Mouse (Mus musculus): ENCODE results near the gene Mybphl. TPM values are rescaled to one million over a fixed set of nuclear protein-coding genes. Genes with fewer than 3 reads are reported as not detected.
A peak's percentile ranks its signal among the peaks of the same experiment; 100 is the strongest.

Mybphl gene
- polyA plus RNA-seq, 1 experiment from 2014 or later: not detected

DNA sequence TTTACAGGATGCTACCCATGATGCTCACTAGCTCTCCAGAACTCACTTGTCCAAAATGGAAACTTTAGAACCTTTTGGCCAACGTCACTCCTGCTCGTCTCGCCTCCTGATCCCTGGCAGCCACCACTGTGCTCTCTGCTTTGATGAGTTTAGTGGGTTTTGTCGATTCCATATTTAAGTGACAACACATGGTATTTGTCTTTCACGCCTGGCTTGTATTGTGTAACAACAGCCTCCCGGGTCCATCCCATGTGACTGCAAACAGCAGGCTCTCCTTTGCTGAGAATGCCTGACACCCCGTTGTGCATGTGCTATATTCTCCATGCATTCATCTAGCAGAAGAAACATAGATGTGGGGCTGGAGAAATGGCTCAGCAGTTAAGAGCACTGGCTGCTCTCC lies 22.5 kb upstream of the Mybphl start:
- H3K27ac ChIP-seq: no peak overlapping the region

DNA sequence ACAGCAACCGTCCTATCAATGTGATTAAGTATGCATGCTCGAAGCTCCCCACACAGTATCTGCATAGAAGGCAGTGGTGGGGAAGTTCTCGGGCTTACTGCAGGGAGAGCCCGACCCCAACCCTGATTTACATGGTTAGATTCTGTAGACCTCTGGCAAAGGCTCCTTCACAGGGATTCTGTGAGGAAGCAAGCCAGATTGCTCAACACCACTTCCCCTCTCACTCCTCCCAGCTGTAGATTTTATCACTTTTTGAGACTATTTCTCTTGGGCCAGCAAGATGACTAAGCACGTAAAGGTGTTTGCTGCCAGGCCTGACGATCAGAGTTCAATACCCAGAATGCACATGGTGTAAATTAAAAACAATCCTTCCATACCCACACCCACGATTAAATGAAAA lies 18.9 kb upstream of the Mybphl start:
- 88% methylated on average over 7 of the region's 7 CpGs for WGBS
- H3K27ac ChIP-seq: no peak overlapping the region
- H3K9me3 ChIP-seq: no peaks in the 10 kb centered on the region
- H3K27me3 ChIP-seq (replicated peaks): no peaks in the 10 kb centered on the region
- H3K4me2 ChIP-seq (replicated peaks): no peak overlapping the region
- H3K4me1 ChIP-seq (replicated peaks): no peaks in the 10 kb centered on the region
- H3K4me3 ChIP-seq (replicated peaks): no peak overlapping the region
- 0 out of 2 replicates have a peak, but pooled peaks cover 3% of the 10 kb centered on the region for H3K36me3 ChIP-seq
- no peak overlapping the region for H3K9ac ChIP-seq
- no peak for ATAC-seq

More for the DNA sequence above, 22.5 kb upstream of the Mybphl start:
- Histone ChIP-seq H3K4me2 (replicated peaks) (no peak overlapping the region), H3K27me3 (replicated peaks) (no peaks in the 10 kb centered on the region), H3K4me3 (replicated peaks) (no peak overlapping the region), H3K36me3 (peaks cover 7% of the 10 kb centered on the region; the same call in 1 of the 2 replicates), H3K4me1 (replicated peaks) (no peaks in the 10 kb centered on the region), H3K9me3 (no peaks in the 10 kb centered on the region), H3K9ac (no peak overlapping the region)
- 88% methylated on average over 7 of the region's 7 CpGs for WGBS
- no peak for ATAC-seq

DNA sequence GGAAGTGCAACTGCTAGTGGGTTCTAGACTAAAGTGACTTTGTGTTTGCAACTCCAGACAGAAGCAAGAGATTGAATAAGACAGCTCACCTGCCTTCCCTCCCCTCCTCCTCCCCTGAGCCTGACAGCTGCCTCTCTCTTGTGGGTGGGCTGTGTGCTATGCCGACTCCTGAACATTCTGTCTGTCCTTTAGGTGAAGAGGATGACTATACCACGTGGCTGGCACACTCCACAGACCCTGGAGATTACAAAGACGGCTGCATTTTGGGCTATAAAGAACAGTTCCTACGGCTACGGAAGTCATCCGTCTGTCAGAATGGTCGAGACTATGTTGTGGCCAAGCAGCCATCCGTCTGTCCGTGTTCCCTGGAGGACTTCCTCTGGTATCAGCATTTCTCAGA lies 16.3 kb upstream of the Mybphl start:
- 78% methylated on average over 9 of the region's 9 CpGs for WGBS
- ATAC-seq: no peak
- Histone ChIP-seq H3K27me3 (replicated peaks) (no peaks in the 10 kb centered on the region), H3K9ac (no peak overlapping the region), H3K4me3 (replicated peaks) (no peak overlapping the region), H3K4me2 (replicated peaks) (no peak overlapping the region), H3K4me1 (replicated peaks) (no peaks in the 10 kb centered on the region), H3K36me3 (peaks cover 3% of the 10 kb centered on the region; the same call in 1 of the 2 replicates), H3K9me3 (no peaks in the 10 kb centered on the region), H3K27ac (no peak overlapping the region)

DNA sequence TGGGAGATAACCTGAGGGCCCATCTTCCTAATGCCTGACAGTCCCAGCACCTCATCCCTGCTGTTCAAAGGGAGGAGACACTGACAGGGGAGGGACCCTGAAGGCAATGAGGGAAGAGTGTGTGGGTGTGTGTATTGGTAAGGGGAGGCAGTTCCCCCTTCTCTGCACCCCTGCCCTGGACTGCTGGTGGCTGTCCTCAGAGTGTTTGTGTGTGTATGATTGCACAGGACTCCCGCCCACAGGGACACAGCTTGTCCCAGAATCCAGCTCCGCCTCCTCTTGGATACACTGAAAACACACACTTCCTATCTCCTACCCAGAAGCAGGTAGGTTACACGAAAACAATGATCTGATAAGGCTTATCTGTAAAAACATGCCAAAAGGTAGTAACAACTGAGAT lies 9.5 kb upstream of the Mybphl start:
- Histone ChIP-seq H3K9ac (no peak overlapping the region), H3K4me2 (replicated peaks) (no peak overlapping the region), H3K4me1 (replicated peaks) (no peaks in the 10 kb centered on the region), H3K9me3 (no peaks in the 10 kb centered on the region), H3K36me3 (peaks cover 6% of the 10 kb centered on the region; the same call in 1 of the 2 replicates), H3K4me3 (replicated peaks) (no peak overlapping the region), H3K27ac (no peak overlapping the region), H3K27me3 (replicated peaks) (no peaks in the 10 kb centered on the region)
- no peak for ATAC-seq
- 88% methylated on average over 3 of the region's 3 CpGs for WGBS

DNA sequence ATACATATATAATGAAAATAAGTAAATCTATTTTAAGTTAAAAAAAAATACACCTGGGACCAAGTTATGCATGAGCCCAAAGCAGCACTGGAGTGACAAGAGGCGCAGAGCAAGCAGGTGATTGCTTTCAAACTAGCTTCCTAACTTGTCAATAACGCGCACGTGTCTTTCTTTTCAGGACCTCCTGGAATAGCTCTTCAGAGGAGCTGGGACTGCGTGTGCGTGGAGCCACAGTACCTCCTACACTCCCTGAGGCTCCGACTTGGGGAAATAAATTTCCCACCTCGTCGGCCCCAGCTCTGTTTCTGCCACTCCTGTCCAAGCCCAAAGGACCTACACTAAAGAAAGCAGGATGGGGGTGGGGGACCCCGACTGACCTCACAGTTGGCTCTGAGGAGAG lies 7.7 kb upstream of the Mybphl start:
- Histone ChIP-seq H3K4me3 (replicated peaks) (no peak overlapping the region), H3K9ac (no peak overlapping the region), H3K27ac (no peak overlapping the region), H3K36me3 (peaks cover 6% of the 10 kb centered on the region; the same call in 1 of the 2 replicates), H3K4me1 (replicated peaks) (peaks cover 4% of the 10 kb centered on the region), H3K4me2 (replicated peaks) (no peak overlapping the region), H3K27me3 (replicated peaks) (no peaks in the 10 kb centered on the region), H3K9me3 (no peaks in the 10 kb centered on the region)
- no peak for ATAC-seq
- 86% methylated on average over 10 of the region's 10 CpGs for WGBS

DNA sequence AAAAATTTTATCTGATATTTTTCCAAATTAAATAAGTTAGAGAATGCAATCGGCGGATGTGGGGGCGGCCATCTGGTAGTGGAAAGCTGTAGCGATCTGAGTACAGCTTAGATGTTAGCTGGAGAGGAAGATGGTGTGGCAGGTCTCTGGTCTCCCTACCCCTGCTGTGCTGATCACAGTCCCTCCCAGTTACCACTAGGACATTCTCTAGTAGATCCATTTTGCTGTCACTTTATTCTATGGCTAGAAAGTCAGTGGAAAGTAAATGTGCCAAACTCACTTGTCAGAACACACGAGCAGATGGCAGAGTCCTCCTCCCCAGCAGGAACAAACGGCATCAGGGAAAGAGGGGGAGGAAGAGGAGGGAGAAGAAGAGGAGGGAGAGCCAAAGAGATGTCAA lies 6.3 kb upstream of the Mybphl start:
- H3K4me3 ChIP-seq (replicated peaks): no peak overlapping the region
- no peaks in the 10 kb centered on the region for H3K9me3 ChIP-seq
- 0 out of 2 replicates have a peak, but pooled peaks cover 6% of the 10 kb centered on the region for H3K36me3 ChIP-seq
- H3K4me1 ChIP-seq (replicated peaks): peaks cover 4% of the 10 kb centered on the region
- ATAC-seq: no peak
- H3K4me2 ChIP-seq (replicated peaks): no peak overlapping the region
- no peak overlapping the region for H3K9ac ChIP-seq
- no peaks in the 10 kb centered on the region for H3K27me3 ChIP-seq (replicated peaks)
- WGBS: 77% methylated on average over 6 of the region's 6 CpGs
- H3K27ac ChIP-seq: no peak overlapping the region

DNA sequence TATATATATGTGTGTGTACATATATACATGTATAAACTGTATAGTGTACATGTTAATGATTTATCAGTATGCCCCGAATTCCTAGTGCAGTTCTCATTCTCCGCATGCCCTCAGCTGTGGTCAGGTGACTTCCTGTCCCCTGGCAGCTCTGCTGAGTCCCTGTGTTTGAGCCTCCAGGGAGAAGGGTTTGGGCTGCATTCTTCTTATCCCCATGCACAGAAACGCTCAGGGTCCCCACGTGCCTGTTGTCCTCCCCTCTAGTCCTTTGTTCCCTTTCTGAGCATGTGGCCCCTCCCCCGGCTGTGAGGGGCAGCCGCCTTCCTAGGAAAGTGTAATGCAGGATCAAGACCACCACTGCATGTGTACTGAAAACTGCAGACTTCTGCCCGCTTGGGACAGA lies 3.8 kb upstream of the Mybphl start:
- Histone ChIP-seq H3K4me1 (replicated peaks) (peaks cover 7% of the 10 kb centered on the region), H3K4me3 (replicated peaks) (no peak overlapping the region), H3K27ac (no peak overlapping the region), H3K9me3 (no peaks in the 10 kb centered on the region), H3K36me3 (no peaks in the 10 kb centered on the region), H3K9ac (no peak overlapping the region), H3K4me2 (replicated peaks) (no peak overlapping the region), H3K27me3 (replicated peaks) (no peaks in the 10 kb centered on the region)
- WGBS: 19% methylated on average over 7 of the region's 7 CpGs
- ATAC-seq: no peak

DNA sequence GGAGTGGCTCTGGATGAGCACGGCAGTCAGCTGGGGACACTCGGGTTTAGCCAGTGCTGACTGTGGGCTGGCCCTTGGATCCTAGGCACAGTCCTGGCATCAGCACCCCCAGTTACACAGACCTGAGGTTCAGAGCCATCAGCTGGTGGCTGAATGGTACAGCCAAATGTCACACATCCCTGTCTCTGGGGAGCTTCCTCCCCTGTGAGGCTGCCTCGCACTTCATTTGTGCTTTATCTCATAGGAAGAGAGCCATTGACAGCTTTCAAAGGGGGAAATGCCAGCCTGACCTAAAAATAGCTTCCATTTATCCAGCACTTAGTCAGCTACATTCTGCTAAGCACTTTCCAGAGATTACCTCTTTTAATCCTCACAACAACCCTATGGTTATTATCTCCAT lies 1.1 kb upstream of the Mybphl start:
- Histone ChIP-seq H3K36me3 (no peaks in the 10 kb centered on the region), H3K27ac (no peak overlapping the region), H3K4me3 (replicated peaks) (no peak overlapping the region), H3K27me3 (replicated peaks) (no peaks in the 10 kb centered on the region), H3K9ac (no peak overlapping the region), H3K4me2 (replicated peaks) (no peak overlapping the region), H3K4me1 (replicated peaks) (peaks cover 11% of the 10 kb centered on the region), H3K9me3 (no peaks in the 10 kb centered on the region)
- WGBS: 77% methylated on average over 3 of the region's 3 CpGs
- ATAC-seq: no peak

DNA sequence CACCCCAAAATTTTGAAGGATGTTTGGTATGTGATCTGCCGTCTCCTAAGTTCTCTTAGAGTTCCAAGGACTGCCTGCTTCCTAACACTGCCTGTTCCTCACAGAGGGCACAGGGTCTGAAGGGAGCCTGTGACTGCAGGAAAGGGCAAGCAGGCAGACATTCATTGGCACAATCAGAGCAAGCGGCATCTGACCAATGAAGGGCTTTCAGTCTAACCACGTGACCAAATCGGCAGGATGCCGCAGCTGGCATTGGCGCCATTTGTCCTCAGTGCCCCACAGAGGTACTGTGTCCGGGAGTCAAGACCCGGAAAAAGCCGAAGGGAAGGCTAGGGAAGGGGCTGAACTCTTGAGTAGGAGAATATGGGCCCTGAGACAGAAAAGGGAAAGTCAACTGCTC lies 2.5 kb downstream of the Mybphl start:
- Histone ChIP-seq H3K27ac (no peak overlapping the region), H3K4me1 (replicated peaks) (peaks cover 7% of the 10 kb centered on the region; the same call in 1 of the 2 replicates), H3K9ac (no peak overlapping the region), H3K4me3 (replicated peaks) (no peak overlapping the region), H3K9me3 (no peaks in the 10 kb centered on the region), H3K36me3 (no peaks in the 10 kb centered on the region), H3K4me2 (replicated peaks) (no peak overlapping the region; the same call in 1 of the 2 replicates), H3K27me3 (replicated peaks) (no peaks in the 10 kb centered on the region)
- WGBS: 58% methylated on average over 9 of the region's 9 CpGs
- ATAC-seq: no peak

DNA sequence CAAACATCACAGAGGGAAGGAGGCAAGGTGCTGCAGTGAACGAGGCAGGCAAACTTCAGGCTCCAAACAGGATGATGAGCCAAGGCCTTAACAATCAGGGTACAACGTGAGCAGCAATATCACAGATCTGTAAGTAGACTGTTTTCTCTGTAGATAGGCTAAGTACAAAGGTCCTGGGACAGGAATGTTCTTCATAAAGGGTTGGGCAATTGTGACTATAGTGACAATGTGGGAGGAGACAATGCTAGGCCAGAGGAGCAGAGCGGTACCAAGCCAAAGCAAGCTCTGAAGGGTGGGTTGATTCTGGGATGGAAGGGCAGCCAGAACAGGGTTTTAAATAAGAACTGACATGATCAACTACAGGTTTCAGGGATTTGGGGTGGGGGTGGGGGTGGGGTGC lies 3.1 kb downstream of the Mybphl start:
- H3K27me3 ChIP-seq (replicated peaks): no peaks in the 10 kb centered on the region
- WGBS: 69% methylated on average over 3 of the region's 3 CpGs
- no peak overlapping the region for H3K4me2 ChIP-seq (replicated peaks)
- peaks cover 7% of the 10 kb centered on the region; the same call in 1 of the 2 replicates for H3K4me1 ChIP-seq (replicated peaks)
- H3K9me3 ChIP-seq: no peaks in the 10 kb centered on the region
- no peak overlapping the region for H3K4me3 ChIP-seq (replicated peaks)
- no peaks in the 10 kb centered on the region for H3K36me3 ChIP-seq
- peak; percentile 86 for ATAC-seq
- no peak overlapping the region for H3K27ac ChIP-seq
- no peak overlapping the region for H3K9ac ChIP-seq

DNA sequence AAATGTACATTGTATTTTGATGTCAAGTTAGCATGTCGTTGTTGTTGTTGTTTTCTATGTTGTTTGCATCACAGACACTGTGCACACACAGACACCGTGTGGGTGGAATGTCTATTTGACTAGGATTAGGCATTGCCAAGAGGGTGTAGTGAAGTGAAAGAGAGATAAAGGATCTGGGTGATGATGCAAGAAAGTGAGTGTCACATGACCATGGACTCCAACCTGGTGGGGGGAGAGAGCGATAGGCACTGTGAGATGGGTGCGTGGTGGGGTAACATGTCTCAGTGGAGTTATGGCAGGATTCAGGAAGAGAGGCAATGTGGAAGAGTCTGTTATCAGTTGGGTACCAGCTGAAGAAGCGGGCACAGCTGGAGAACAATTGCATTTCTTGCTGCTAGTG lies 4.0 kb downstream of the Mybphl start:
- WGBS: 76% methylated on average over 5 of the region's 5 CpGs
- H3K4me2 ChIP-seq (replicated peaks): no peak overlapping the region
- no peak overlapping the region for H3K27ac ChIP-seq
- H3K4me3 ChIP-seq (replicated peaks): no peak overlapping the region
- H3K9ac ChIP-seq: no peak overlapping the region
- peak; percentile 12; the same call in 1 of the 2 replicates for ATAC-seq
- H3K36me3 ChIP-seq: no peaks in the 10 kb centered on the region
- no peaks in the 10 kb centered on the region for H3K27me3 ChIP-seq (replicated peaks)
- H3K4me1 ChIP-seq (replicated peaks): peaks cover 7% of the 10 kb centered on the region; the same call in 1 of the 2 replicates
- no peaks in the 10 kb centered on the region for H3K9me3 ChIP-seq

DNA sequence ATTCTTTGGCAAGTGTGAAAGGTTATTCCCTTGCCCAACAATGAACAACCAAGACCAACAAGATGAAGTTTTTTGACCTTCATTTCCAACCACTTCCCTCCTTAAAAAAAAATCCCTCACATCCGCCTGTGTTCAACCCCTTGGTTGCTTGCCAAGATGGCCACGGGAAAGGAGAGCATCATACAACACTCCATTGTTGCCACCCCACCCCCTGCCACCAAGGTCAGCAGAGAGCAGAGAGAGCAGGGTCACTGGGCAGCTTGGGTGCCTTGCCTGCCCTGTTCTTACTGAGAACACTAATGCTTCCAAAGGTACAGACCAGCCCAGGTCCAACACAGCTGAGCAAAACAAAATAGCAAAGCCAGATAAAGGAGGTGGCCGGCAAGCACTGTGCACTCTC lies 7.6 kb downstream of the Mybphl start:
- H3K27ac ChIP-seq: no peak overlapping the region
- no peaks in the 10 kb centered on the region for H3K9me3 ChIP-seq
- no peak overlapping the region for H3K4me3 ChIP-seq (replicated peaks)
- WGBS: 50% methylated on average over 3 of the region's 3 CpGs
- no peak overlapping the region for H3K4me2 ChIP-seq (replicated peaks)
- no peaks in the 10 kb centered on the region for H3K27me3 ChIP-seq (replicated peaks)
- H3K4me1 ChIP-seq (replicated peaks): peaks cover 2% of the 10 kb centered on the region; the same call in 1 of the 2 replicates
- H3K9ac ChIP-seq: no peak overlapping the region
- ATAC-seq: no peak
- H3K36me3 ChIP-seq: no peaks in the 10 kb centered on the region

DNA sequence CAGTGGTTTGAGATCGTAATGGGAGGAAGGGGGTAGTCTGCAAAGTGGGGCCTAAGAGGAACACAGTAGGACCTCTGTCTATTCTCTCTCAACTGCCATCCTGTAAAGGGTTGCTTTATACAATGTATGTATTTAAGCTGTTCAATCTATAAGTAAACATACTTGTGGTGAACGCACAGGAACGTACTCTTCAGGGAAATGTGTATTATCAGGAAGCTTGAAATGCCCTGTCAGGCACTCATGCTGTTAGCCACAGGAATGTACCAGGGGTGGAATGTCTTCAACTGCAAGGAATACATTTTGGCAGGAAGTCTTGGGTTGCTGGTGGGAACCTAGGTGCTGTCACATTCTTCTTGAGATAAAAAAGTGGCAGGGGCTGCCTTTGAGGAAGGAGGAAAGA lies 8.0 kb downstream of the Mybphl start:
- H3K9me3 ChIP-seq: no peaks in the 10 kb centered on the region
- no peaks in the 10 kb centered on the region for H3K4me1 ChIP-seq (replicated peaks)
- H3K9ac ChIP-seq: no peak overlapping the region
- 41% methylated on average over 3 of the region's 3 CpGs for whole genome bisulfite sequencing
- H3K4me3 ChIP-seq (replicated peaks): no peak overlapping the region
- H3K27ac ChIP-seq: no peak overlapping the region
- H3K36me3 ChIP-seq: no peaks in the 10 kb centered on the region
- H3K4me2 ChIP-seq (replicated peaks): no peak overlapping the region
- no peaks in the 10 kb centered on the region for H3K27me3 ChIP-seq (replicated peaks)
- ATAC-seq: no peak
